Mouse (Mus musculus) left cerebral cortex, adult 6 months (tissue): ENCODE measurements around the gene Tex261. TPM values are rescaled to one million over a fixed set of nuclear protein-coding genes. Genes with fewer than 3 reads are reported as not detected.

Source experiments
- long read RNA-seq, 2 experiments: library from polyadenylated mRNA; unstranded; transcript quantifications; one replicate each; pipeline ENCODE4 v2.0.0; 2019 to 2020
- polyA plus RNA-seq: library from polyadenylated mRNA; unstranded; fragments of <200 nt; fragmentation: Nextera tagmentation; gene quantifications from 2 replicates; pipeline ENCODE4 v1.2.3, GENCODE M21; 2021

The Tex261 gene
- polyA plus RNA-seq, result 54.2 and 59.3 TPM in 2 replicates
- long read RNA-seq, experiment 1, transcript Tex261-201 (6 exons, 2,984 nt), result major isoform, 83 of 120 reads
- long read RNA-seq, experiment 1, partial matches to known transcripts, result 9 of 120 reads
- long read RNA-seq, experiment 1, other reads (novel, unspliced or antisense), result 24 of 120 reads
- long read RNA-seq, experiment 2, transcript Tex261-201 (6 exons, 2,984 nt), result major isoform, 65 of 108 reads
- long read RNA-seq, experiment 2, partial matches to known transcripts, result 7 of 108 reads
- long read RNA-seq, experiment 2, other reads (novel, unspliced or antisense), result 36 of 108 reads

DNA sequence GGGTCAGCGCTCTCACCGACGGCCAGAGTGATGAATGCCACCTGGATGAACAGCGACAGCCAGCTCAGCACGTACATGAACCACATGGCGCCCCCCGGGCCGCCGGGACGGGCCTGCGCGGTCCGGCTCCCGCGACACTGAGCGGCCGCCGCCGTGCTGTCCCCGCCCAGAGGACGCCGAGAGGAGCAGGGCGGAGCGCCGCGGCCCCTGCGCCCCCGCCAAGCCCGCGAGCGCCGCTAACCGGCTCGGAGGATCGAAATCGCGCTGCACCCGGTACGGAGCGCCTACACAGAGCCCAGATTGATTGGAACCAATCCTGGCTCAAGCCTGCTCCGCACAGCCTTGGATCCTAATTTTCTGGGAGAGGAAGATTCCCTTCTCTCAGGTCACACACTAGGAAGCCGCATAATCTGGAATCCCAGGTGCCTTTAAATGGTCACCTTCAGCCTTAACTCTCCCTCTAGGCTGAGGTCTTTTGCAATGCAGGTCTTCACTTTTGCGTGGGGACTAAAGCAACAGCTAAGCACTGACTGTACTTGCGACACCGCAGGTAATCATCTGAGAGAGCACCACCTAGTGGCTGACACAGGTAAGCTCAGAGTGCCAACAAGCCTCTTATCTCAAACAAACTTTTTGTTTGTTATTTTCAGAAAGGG, at the start of gene Tex261:
TSS of gene Tex261 (minus strand) at position 176 of the 656 bp plus-strand sequence.

DNA sequence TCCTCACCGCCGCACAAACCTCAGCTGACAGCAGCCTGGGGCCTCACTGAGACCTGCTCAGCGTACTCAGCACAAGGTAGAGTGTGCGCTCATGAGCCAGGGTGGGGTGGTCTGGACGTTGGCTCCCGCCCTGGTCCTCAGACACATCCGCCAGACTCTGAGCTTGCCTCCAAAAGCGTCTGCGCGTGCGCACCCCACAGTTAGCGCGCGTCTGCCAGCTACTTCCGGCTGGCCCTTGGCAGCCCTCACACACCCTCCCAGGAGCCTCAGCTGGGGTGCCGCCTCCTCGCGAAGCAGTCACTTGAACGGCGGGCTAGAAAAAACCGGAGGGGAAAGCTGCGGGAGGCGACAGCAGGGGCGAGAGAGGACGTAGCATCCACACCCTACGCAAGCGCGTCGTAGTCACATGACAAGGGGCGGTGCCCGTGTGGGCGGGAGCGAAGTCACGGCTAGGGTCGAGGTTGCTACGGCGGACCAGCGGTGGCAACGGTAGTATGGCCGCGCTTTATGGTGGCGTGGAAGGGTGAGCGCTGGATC, 19.2 kb upstream of the Tex261 start, which contains the start of gene Nagk:
TSS of gene Nagk (plus strand) at position 223 of the 537 bp plus-strand sequence.

DNA sequence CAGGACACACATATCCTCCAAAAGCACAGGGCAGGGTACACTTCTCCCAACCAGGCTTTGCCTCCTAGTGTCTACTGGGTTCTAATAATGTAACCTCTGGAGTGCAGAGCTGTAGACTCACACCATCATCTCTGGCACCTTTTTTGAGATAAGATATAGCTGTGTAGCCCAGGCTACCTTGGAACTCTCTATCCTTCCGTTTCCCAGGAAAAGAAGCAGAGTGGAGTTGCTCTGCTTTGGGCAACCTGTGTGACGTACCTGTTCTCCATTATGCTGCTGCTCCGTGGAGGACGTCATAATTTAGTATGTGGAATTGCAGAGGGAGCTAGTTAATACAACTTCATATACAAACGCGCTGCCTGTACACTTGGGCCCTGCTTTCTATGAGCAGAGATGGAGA, 13.3 kb downstream of the Tex261 start, which contains the start of gene Ankrd53:
TSS of gene Ankrd53 (plus strand) at position 301 of the 400 bp plus-strand sequence.

DNA sequence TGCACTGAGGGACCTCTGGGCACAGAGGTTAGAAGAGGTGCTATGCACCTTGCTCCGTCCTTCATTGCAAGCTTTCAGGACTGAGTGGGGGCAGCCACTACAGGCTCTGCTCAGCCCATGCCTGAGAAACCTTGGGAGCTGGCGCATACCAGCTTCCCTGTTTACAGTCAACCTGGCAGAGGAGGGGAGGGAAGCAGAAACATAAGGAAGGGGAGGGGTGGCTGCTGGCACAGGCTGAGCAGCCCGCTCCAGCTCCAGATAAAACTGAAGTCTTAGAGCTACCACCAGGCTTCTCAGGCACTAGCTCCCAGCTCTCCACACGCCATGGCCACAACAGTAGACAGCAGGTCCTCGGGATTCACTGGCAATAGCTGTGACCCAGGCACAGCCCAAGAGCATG, 32.9 kb downstream of the Tex261 start, which contains the start of gene Atp6v1b1:
TSS of gene Atp6v1b1 (plus strand) at position 230 of the 400 bp plus-strand sequence.

Other genes with a start within 250 kb of the Tex261 start
- 0.16 TPM in 1 of 2 replicates, not detected in the other for gene Actg2, start 239.5 kb downstream of the Tex261 start, polyA plus RNA-seq
- gene Stambp, start 203.1 kb downstream of the Tex261 start, polyA plus RNA-seq, result 33.7 and 35.5 TPM in 2 replicates
- not detected in 2 replicates for gene Clec4f, start 119.6 kb downstream of the Tex261 start, polyA plus RNA-seq
- gene Cd207, start 98.0 kb downstream of the Tex261 start, polyA plus RNA-seq, result not detected in 2 replicates
- not detected in 2 replicates for gene Vax2, start 64.5 kb downstream of the Tex261 start, polyA plus RNA-seq
- not detected in 2 replicates for gene Atp6v1b1, start 32.8 kb downstream of the Tex261 start, polyA plus RNA-seq
- gene Ankrd53, start 13.2 kb downstream of the Tex261 start, polyA plus RNA-seq, result not detected in 2 replicates
- 81.0 and 103 TPM in 2 replicates for gene Nagk, start 19.2 kb upstream of the Tex261 start, polyA plus RNA-seq
- gene Paip2b, start 55.9 kb upstream of the Tex261 start, polyA plus RNA-seq, result 14.1 and 15.3 TPM in 2 replicates
- 25.1 and 30.1 TPM in 2 replicates for gene Zfp638, start 91.3 kb upstream of the Tex261 start, polyA plus RNA-seq
- gene Dysf, start 232.8 kb upstream of the Tex261 start, polyA plus RNA-seq, result 1.4 and 1.5 TPM in 2 replicates